Mouse (Mus musculus) MEL (cell line): Measurements from ENCODE around the gene Svs4.
"Not testable (repeated sequence)": the region's sequence is repeated elsewhere in the genome, so short reads cannot be mapped to it uniquely, and the experiment has no call there.

ENCODE experiments used
- CHD2 ChIP-seq: IDR thresholded peaks from 2 replicates; pipeline ENCODE4 v1.6.1; 2011; ENCODE audit warnings: low read length, improper control_type of control experiment
- CTCF ChIP-seq, 3 experiments: IDR thresholded peaks in 2 of 3; conservative IDR thresholded peaks in 1 of 3; 2 replicates each; pipeline ENCODE4 v1.5.1; 2011 to 2012; ENCODE audit warnings: low read length in 3 of 3, low read depth in 2 of 3, mild to moderate bottlenecking in 2 of 3, improper control_type of control experiment in 1 of 3, inconsistent platforms in 1 of 3, mixed read lengths in 1 of 3, moderate library complexity in 1 of 3; ENCODE audit not compliant: control insufficient read depth in 1 of 3, insufficient read depth in 1 of 3, poor library complexity in 1 of 3, severe bottlenecking in 1 of 3
- EP300 ChIP-seq, 2 experiments: IDR thresholded peaks; 2 replicates each; pipeline ENCODE4 v1.6.1; 2011; ENCODE audit warnings: improper control_type of control experiment in 2 of 2, low read length in 2 of 2, low read depth in 1 of 2, mild to moderate bottlenecking in 1 of 2
- JUND ChIP-seq: IDR thresholded peaks from 2 replicates; pipeline ENCODE4 v1.6.1; 2011; ENCODE audit warnings: low read depth, mild to moderate bottlenecking, improper control_type of control experiment, low read length
- POLR2AphosphoS5 ChIP-seq: IDR thresholded peaks from 2 replicates; pipeline ENCODE4 v1.6.1; 2012; ENCODE audit warnings: low read depth, borderline replicate concordance, mild to moderate bottlenecking, inconsistent platforms, low read length, moderate library complexity, mixed read lengths
- RAD21 ChIP-seq: IDR thresholded peaks from 2 replicates; pipeline ENCODE4 v1.6.1; 2011; ENCODE audit warnings: mild to moderate bottlenecking, low read depth, low read length, improper control_type of control experiment

GRCm38 (mm10) chr2:164288968-164289367 is 10.7 kb upstream of the Svs4 start, which contains the start of gene Svs3a:
- TF ChIP-seq POLR2AphosphoS5; JUND; CHD2; EP300 (IDR thresholded peaks at IDR 0.05; ENCODE audit: low read depth in 1 of 2, low read length in 2 of 2); CTCF (IDR thresholded peaks at IDR 0.05 in 2 of 3, conservative IDR thresholded peaks at IDR 0.05 in 1 of 3; ENCODE audit: control insufficient read depth in 1 of 3, insufficient read depth in 1 of 3, low read depth in 2 of 3, low read length in 3 of 3, poor library complexity in 1 of 3, severe bottlenecking in 1 of 3); RAD21: not testable (repeated sequence)
